Mouse (Mus musculus) CD4-positive, CD25-positive, alpha-beta regulatory T cell, adult 9 weeks (primary cell): ENCODE data around the gene Sema3b. TPM values are rescaled to one million over a fixed set of nuclear protein-coding genes. Genes with fewer than 3 reads are reported as not detected.

ENCODE experiments used
- polyA plus RNA-seq: library from polyadenylated mRNA; unstranded; fragments of 100-300 nt; shearing (Covaris generic); gene quantifications from one replicate; pipeline ENCODE4 v1.2.1, GENCODE M21; 2017

Sema3b gene
- polyA plus RNA-seq: not detected

DNA sequence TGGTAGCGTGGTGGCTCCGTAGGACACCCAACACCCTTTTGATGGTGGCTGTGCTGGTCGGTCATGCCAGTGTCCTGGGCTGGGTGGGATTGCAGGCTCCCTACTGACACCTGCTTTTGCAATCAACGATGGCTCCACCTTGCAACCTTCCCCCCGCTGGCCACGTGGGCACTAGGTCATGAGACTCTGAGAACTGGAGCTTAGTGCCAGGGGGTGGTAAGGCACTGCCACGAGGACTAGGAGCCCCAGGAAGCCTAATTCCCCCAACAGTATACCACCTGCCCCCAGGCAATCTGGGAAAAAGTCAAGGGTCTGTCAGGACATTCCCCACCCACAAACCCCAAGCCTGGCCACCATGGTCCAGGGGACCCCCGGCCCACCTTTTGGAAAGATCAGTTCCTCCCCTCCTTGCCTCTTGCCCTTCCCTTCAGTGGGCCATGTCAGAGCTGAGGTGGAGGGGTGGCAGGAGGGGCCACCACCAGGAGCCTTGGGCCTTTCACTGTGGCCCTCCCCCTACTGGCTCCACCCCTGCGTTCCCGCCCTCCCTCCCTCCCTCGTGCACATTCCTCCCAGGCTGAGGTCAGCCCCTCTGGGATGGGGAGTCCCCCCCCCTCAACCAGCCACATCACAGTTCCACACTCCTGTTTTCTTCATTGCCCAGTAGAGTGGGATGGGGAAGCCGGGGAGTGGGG, at the start of gene Sema3b:
Gene Sema3b (minus strand): TSS at position 489 of the 692 bp plus-strand sequence.

DNA sequence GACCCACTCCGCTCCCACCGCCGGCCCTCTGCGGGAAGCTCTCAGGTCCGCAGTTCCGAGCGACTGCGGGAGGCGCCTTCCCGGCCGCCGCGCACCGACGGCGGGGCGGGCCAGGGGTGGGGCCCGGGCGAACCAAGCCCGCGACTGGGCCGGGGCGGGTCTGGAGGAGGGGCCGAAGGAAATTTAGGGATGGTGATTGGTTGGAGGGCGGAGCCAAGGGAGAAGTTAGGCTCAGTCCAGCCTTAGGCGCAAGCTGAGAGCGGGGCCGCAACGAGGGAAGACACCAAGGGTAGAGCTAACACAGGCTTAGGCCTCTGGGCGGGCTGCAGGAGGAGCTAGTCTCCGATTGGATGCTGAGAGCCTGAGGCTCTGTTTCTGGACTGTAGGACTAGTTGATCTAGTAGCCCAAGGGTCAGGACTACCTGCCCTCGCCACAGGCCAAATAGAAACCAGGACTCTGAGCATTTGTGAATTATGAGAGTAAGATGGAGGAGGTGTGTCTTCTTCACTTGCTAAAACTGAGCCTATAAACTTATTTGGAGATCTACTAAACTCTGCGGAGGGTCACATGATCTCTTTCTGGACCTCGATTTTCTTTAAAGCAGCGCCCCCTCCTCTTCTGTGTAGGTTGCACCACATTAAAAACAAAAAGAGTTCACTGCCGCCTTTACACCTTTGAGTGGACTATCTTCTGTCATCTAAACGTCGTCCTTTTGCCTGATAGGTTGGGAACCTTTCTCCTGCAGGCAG, 26.4 kb upstream of the Sema3b start, which contains the start of gene Gnai2:
Gene Gnai2 (minus strand): TSS at position 89 of the 750 bp plus-strand sequence.

DNA sequence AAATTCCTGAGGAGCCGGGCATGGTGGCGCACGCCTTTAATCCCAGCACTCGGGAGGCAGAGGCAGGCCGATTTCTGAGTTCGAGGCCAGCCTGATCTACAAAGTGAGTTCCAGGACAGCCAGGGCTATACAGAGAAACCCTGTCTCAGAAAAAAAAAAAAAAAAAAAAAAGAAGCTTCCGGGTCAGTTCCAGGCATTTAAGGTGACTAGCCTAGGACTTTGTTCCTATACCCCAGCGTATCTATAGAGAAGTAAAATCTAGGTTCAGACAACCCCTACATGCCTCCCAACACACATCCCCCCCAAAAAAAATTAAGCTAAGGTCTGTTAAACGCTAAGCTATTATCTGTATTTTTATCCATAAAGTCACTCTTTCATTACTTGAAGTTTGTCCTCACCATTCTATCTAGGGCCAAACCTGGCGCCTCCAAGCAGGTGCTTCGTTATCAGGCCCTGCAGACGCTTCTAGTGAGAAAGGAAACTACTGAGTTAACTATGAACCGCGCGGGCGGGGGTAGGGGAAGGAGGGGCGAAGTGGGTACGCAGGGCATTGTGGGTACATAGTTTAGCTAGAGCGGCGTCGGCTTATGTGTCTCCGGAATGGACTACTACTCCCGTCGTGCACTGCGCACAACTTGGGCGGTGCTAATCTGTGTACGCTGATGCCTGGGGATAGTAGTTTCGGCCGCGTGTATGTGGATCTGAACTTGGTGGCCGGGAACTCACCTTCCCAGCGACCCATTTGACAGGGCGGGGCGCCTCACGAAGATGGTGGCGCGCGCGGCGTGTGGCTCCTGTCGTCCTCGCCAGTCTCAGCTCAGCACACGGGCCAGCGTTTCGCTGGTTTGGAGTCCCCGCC, 21.8 kb downstream of the Sema3b start, which contains the start of gene Ifrd2:
Gene Ifrd2 (plus strand): TSS at position 669 of the 859 bp plus-strand sequence.

DNA sequence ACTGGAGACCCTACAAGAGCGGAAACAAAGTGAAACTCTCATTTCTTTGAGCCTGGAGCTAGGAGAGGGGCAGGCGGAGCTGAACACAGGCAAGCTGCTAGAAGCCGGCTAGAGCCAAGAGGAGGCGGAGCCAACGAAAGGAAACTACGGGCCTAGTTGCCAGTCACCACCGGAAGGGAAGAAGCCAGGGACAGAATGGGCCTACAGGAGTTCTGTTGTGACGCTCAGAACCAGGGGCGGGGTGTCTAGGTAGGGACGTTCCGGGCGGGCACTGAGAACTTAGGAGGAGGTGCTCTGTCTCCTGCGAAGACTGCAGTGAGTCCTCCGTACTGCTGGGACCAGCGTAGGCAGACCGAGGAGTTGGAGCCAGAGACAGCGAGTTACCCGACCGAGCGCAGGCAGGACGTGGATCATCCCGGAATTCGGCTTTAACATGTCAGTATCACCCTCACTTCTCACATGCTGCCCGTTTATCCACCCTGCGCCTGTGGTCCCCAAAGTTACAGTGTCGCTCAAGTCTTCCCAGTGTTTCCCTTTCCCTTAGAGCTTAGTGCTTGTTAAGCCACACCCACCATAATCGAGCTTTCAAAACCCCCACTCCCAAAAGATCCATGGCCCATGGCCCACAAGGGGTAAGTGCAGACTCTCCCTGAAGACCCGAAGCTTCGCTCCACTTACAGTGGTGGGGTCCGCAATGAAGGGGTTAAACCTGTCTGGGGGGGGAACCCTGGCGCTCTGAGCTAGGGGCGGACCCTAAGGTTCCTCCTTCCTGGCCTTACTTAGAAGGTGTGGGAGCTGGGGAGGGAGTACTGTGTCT, 28.3 kb downstream of the Sema3b start, which contains the start of gene Hyal3:
Gene Hyal3 (plus strand): TSS at position 318 of the 817 bp plus-strand sequence.

DNA sequence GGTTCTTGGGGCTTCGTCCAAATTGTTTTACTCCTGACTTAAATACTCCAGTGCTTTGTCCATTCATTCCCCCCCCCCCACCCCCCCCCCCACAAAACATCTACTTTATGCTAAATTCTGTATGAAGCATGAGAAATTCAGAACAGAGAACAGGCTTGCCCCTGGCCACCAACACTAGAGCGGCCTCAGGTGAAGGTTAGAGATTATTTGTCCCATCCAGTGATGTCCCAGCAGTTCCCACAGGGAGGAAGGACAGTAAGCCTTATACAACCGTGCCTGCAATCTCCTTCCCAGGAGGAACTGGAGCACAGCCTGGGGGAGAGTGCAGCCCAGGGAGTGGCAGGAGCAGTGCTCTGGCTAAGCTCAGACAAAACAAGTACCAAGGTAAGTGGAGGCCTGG, 30.4 kb downstream of the Sema3b start, which contains the start of gene Naa80:
Gene Naa80 (plus strand): TSS at position 301 of the 400 bp plus-strand sequence.

DNA sequence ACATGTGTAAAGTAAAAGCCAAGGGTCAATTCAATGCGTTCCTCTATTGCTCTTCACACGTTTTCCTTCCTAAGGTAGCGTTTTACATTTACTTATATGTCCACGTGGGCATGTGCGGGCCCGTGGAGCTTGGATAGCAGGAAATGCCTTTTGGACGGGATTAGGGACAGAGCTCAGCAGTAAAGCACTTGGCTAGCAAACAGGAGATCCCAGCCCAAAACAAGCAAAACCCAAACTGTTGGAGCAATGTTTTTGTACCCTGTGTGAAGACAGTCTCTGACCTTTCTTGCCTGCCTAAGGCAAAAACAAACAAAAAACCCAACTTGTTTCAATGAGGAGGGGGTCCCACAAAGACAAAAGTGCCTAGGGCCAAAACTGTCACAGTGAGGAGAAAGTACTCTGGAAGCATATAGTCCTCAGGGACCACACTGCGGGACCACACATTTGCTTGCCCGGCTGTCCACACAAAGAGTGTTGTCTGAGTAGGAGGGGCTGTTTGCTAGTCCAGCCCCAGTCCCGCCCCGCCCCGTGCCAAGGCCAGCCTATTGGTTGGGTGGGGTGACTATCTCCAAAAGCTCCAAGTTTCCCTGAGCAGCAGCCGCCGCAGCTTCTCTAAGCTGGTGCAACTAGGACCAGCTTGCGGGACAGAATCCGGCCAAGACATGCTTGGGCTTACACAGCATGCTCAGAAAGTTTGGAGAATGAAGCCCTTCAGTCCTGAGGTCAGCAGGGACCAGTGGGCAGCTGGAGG, 32.5 kb downstream of the Sema3b start, which contains the start of gene Hyal1:
Gene Hyal1 (plus strand): TSS at position 571 of the 751 bp plus-strand sequence.

DNA sequence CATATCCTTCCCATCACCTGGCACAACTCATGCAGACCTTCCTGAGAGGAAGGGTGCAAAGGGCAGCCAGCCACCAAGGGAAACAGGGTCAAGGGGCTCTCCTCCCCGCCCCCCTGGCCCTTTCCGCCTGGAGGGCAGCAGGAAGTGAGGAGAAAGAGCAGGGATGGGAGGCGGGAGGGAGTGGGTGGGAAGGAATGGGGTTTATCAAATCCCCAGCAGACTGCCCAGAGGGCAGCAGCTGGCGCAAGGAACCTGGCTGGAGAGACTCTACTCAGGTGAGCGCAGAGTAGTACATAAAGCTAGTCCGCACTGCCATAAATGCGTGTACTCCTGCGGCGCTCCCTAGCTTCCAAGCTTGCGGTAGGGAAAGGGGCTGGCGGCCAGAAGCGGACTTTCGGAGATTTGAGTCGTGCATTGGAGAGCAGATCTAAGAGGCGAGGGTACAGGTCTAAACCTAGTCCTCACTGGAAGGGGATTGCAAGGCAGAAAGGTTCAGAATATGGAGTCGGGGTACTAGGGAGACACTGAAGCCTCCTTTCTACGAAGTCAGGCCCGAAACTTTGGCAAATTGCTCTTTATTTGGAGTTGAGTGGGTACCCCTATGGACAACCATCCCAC, 41.2 kb downstream of the Sema3b start, which contains the start of gene Hyal2:
Gene Hyal2 (plus strand): TSS at position 244 of the 618 bp plus-strand sequence.

DNA sequence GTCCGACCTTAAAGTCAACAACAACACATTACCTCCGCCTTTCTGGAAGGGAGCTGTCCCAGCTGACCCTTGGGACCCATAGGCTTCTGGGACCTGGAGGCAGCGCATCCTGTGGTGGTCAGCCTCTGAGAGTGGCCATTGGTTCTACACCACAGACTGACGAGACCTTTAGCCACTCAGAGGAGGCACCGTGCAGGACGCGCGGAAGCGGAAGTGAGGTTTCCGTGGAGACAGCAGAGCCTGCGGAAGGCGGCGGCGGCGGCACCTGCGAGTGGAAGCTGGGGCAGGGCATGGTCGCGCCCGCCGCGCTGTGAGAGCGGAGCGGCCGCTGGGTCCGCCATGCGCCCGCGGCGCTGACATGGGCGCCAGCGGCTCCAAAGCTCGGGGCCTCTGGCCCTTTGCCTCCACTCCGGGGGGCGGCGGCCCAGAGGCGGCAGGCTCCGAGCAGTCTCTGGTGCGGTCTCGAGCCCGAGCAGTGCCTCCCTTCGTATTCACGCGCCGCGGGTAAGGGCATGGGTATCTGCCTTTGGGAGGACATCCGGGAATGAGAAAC, 45.9 kb downstream of the Sema3b start, which contains the start of gene Tusc2:
Gene Tusc2 (plus strand): TSS at position 227 of the 553 bp plus-strand sequence.

DNA sequence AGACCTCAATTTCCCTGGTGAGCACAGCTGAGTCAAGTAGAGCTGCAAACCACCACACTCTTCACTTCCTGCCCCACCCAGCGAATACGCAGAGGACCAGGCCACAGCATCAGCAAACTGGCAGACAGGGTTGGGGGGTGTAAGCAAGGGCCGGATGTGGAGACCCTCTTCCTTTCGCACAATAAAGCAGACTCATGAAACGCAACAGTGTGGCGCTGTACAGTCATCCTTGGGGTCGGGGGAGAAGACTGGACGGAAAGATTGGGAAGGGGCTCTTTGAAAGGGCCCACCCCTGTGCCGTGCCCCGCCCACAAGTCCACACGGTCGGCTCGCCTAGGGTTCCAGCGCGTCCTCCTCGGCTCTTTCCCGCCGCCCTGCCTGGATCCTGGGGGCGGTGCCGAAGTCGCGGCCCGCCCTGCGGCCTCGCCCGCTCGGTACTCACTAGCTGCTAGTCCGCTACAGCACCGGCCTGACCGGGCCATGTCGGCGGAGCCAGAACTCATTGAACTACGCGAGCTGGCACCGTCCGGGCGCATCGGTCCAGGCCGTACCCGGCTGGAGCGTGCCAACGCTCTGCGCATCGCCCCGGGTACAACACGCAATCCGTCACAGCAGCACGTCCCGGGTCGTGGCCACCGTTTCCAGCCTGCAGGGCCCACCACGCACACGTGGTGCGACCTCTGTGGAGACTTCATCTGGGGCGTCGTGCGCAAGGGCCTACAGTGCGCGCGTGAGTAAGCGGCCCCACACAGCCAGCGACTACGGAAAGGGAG, 57.7 kb downstream of the Sema3b start, which contains the start of gene Rassf1:
Gene Rassf1 (plus strand): TSS at position 439 of the 773 bp plus-strand sequence.

Other genes with a start within 250 kb of the Sema3b start
- 0.98 TPM for gene Cacna2d2, start 209.6 kb downstream of the Sema3b start, polyA plus RNA-seq
- 62.1 TPM for gene Tmem115, start 75.3 kb downstream of the Sema3b start, polyA plus RNA-seq
- 79.9 TPM for gene Cyb561d2, start 67.0 kb downstream of the Sema3b start, polyA plus RNA-seq
- 69.6 TPM for gene Nprl2, start 67.0 kb downstream of the Sema3b start, polyA plus RNA-seq
- gene Zmynd10, start 61.9 kb downstream of the Sema3b start, polyA plus RNA-seq: 2.7 TPM
- gene Rassf1, start 57.7 kb downstream of the Sema3b start, polyA plus RNA-seq: 75.7 TPM
- 7.4 TPM for gene Tusc2, start 46.0 kb downstream of the Sema3b start, polyA plus RNA-seq
- 17.9 TPM for gene Hyal2, start 41.3 kb downstream of the Sema3b start, polyA plus RNA-seq
- gene Hyal1, start 32.3 kb downstream of the Sema3b start, polyA plus RNA-seq: 8.2 TPM
- gene Naa80, start 30.3 kb downstream of the Sema3b start, polyA plus RNA-seq: 28.2 TPM
- gene Hyal3, start 28.4 kb downstream of the Sema3b start, polyA plus RNA-seq: 0.53 TPM
- gene Ifrd2, start 21.6 kb downstream of the Sema3b start, polyA plus RNA-seq: 35.1 TPM
- 182 TPM for gene Gnai2, start 26.1 kb upstream of the Sema3b start, polyA plus RNA-seq
- gene Slc38a3, start 60.3 kb upstream of the Sema3b start, polyA plus RNA-seq: not detected
- gene Gnat1, start 70.5 kb upstream of the Sema3b start, polyA plus RNA-seq: not detected
- gene Sema3f, start 101.2 kb upstream of the Sema3b start, polyA plus RNA-seq: not detected
- 336 TPM for gene Rbm5, start 161.8 kb upstream of the Sema3b start, polyA plus RNA-seq